Mouse (Mus musculus) megakaryocyte, embryonic 14.5 days (primary cell): ENCODE results near the gene Gbp6.
"Not testable (repeated sequence)": the region's sequence is repeated elsewhere in the genome, so short reads cannot be mapped to it uniquely, and the experiment has no call there.

ENCODE experiments used
- FLI1 ChIP-seq: IDR thresholded peaks from 2 replicates; pipeline ENCODE4 v1.6.1; 2012; ENCODE audit warnings: low read length, inconsistent platforms, mixed read lengths
- GATA1 ChIP-seq: IDR thresholded peaks from 3 replicates; pipeline ENCODE4 v1.6.1; 2012; ENCODE audit warnings: mixed read lengths, low read length, inconsistent platforms, borderline replicate concordance

- not testable (repeated sequence) for TF ChIP-seq GATA1, FLI1
These were observed 57.5 kb downstream of the Gbp6 start for GRCm38 (mm10) chr5:105236040-105236439.
